Mouse (Mus musculus): Measurements from ENCODE around the gene Zfp217. TPM values are rescaled to one million over a fixed set of nuclear protein-coding genes. Genes with fewer than 3 reads are reported as not detected.

The Zfp217 gene
- polyA plus RNA-seq, 1 experiment from 2014 or later: 4.5 TPM

GRCm38 (mm10) chr2:170131981-170132460, 15.9 kb downstream of the Zfp217 start:
- H3K27me3 ChIP-seq: no peaks in the 10 kb centered on the region
- no peaks in the 10 kb centered on the region for H3K9me3 ChIP-seq
- WGBS: 6% methylated on average over 10 of the region's 10 CpGs
- ATAC-seq (ENCODE audit: insufficient number of reproducible peaks, insufficient read depth, low FRiP score, low TSS enrichment): no peak
- H3K4me1 ChIP-seq: peaks cover 39% of the 10 kb centered on the region
- no peaks in the 10 kb centered on the region for H3K36me3 ChIP-seq
- peak overlapping the region; percentile 92 for H3K4me3 ChIP-seq
- no peak overlapping the region for H3K27ac ChIP-seq
- peak overlapping the region; percentile 61 for H3K4me2 ChIP-seq (replicated peaks)
- no peak overlapping the region for H3K9ac ChIP-seq

- Histone ChIP-seq H3K4me1 (peaks cover 48% of the 10 kb centered on the region), H3K9ac (peak overlapping the region; percentile 99), H3K36me3 (no peaks in the 10 kb centered on the region), H3K9me3 (no peaks in the 10 kb centered on the region), H3K4me3 (peak overlapping the region; percentile 92), H3K4me2 (replicated peaks) (peak overlapping the region; percentile 61), H3K27me3 (no peaks in the 10 kb centered on the region), H3K27ac (peak overlapping the region; percentile 95)
- peak; percentile 80 for ATAC-seq (ENCODE audit: insufficient number of reproducible peaks, insufficient read depth, low FRiP score, low TSS enrichment)
- WGBS: under 1% methylated on average over 101 of the region's 122 CpGs
These were observed 16.9 kb downstream of the Zfp217 start for GRCm38 (mm10) chr2:170130780-170131645.

- Histone ChIP-seq H3K4me2 (replicated peaks) (peak overlapping the region; percentile 61), H3K36me3 (no peaks in the 10 kb centered on the region), H3K9me3 (no peaks in the 10 kb centered on the region), H3K4me3 (peak overlapping the region; percentile 92), H3K27ac (peak overlapping the region; percentile 95), H3K9ac (peak overlapping the region; percentile 99), H3K4me1 (peaks cover 52% of the 10 kb centered on the region), H3K27me3 (no peaks in the 10 kb centered on the region)
- peak; percentile 43 for ATAC-seq (ENCODE audit: insufficient number of reproducible peaks, insufficient read depth, low FRiP score, low TSS enrichment)
- under 1% methylated on average over 48 of the region's 48 CpGs for WGBS
These were observed 17.8 kb downstream of the Zfp217 start for GRCm38 (mm10) chr2:170129923-170130779.

GRCm38 (mm10) chr2:170129248-170129922, 18.5 kb downstream of the Zfp217 start:
- peak overlapping the region; percentile 92 for H3K4me3 ChIP-seq
- peaks cover 47% of the 10 kb centered on the region for H3K4me1 ChIP-seq
- no peaks in the 10 kb centered on the region for H3K27me3 ChIP-seq
- no peak overlapping the region; the same call in 1 of the 2 replicates for H3K9ac ChIP-seq
- no peaks in the 10 kb centered on the region for H3K9me3 ChIP-seq
- ATAC-seq (ENCODE audit: insufficient number of reproducible peaks, insufficient read depth, low FRiP score, low TSS enrichment): no peak
- H3K4me2 ChIP-seq (replicated peaks): peak overlapping the region; percentile 61
- WGBS: 11% methylated on average over 5 of the region's 5 CpGs
- no peaks in the 10 kb centered on the region for H3K36me3 ChIP-seq
- peak overlapping the region; percentile 95 for H3K27ac ChIP-seq

- H3K4me2 ChIP-seq (replicated peaks): peak overlapping the region; percentile 61
- H3K4me3 ChIP-seq: peak overlapping the region; percentile 20
- no peaks in the 10 kb centered on the region for H3K27me3 ChIP-seq
- 21% methylated on average over 7 of the region's 7 CpGs for WGBS
- H3K9me3 ChIP-seq: no peaks in the 10 kb centered on the region
- H3K4me1 ChIP-seq: peaks cover 45% of the 10 kb centered on the region
- H3K27ac ChIP-seq: peak overlapping the region; percentile 57; the same call in 1 of the 2 replicates
- ATAC-seq (ENCODE audit: insufficient number of reproducible peaks, insufficient read depth, low FRiP score, low TSS enrichment): no peak
- 0 out of 2 replicates have a peak overlapping the region, but pooled peaks have one; percentile 10 for H3K9ac ChIP-seq
- H3K36me3 ChIP-seq: peaks cover 6% of the 10 kb centered on the region; the same call in 1 of the 2 replicates
These were observed 19.2 kb downstream of the Zfp217 start for GRCm38 (mm10) chr2:170128461-170129247.

- Histone ChIP-seq H3K4me1 (peaks cover 42% of the 10 kb centered on the region), H3K36me3 (peaks cover 15% of the 10 kb centered on the region; the same call in 1 of the 2 replicates), H3K9me3 (no peaks in the 10 kb centered on the region), H3K27me3 (no peaks in the 10 kb centered on the region), H3K4me3 (no peak overlapping the region), H3K9ac (no peak overlapping the region), H3K4me2 (replicated peaks) (no peak overlapping the region), H3K27ac (no peak overlapping the region; the same call in 1 of the 2 replicates)
- WGBS: 41% methylated on average over 3 of the region's 3 CpGs
- no peak for ATAC-seq (ENCODE audit: insufficient number of reproducible peaks, insufficient read depth, low FRiP score, low TSS enrichment)
These were observed 20.4 kb downstream of the Zfp217 start for GRCm38 (mm10) chr2:170127523-170127922.

GRCm38 (mm10) chr2:170126266-170126665, 21.6 kb downstream of the Zfp217 start:
- no peaks in the 10 kb centered on the region for H3K27me3 ChIP-seq
- H3K36me3 ChIP-seq: peaks cover 16% of the 10 kb centered on the region; the same call in 1 of the 2 replicates
- no peak for ATAC-seq (ENCODE audit: insufficient number of reproducible peaks, insufficient read depth, low FRiP score, low TSS enrichment)
- H3K4me3 ChIP-seq: no peak overlapping the region
- no peak overlapping the region for H3K27ac ChIP-seq
- H3K4me1 ChIP-seq: peaks cover 42% of the 10 kb centered on the region
- no peaks in the 10 kb centered on the region for H3K9me3 ChIP-seq
- H3K4me2 ChIP-seq (replicated peaks): no peak overlapping the region
- H3K9ac ChIP-seq: no peak overlapping the region
- 85% methylated on average over 1 of the region's 1 CpGs for WGBS

GRCm38 (mm10) chr2:170122197-170122596, 25.7 kb downstream of the Zfp217 start:
- ATAC-seq (ENCODE audit: insufficient number of reproducible peaks, insufficient read depth, low FRiP score, low TSS enrichment): no peak
- WGBS: 82% methylated on average over 7 of the region's 7 CpGs
- peaks cover 55% of the 10 kb centered on the region for H3K36me3 ChIP-seq

GRCm38 (mm10) chr2:170120139-170121027, 27.5 kb downstream of the Zfp217 start:
- H3K4me2 ChIP-seq (replicated peaks): no peak overlapping the region
- 89% methylated on average over 19 of the region's 19 CpGs for WGBS
- peaks cover 58% of the 10 kb centered on the region for H3K36me3 ChIP-seq
- no peaks in the 10 kb centered on the region for H3K9me3 ChIP-seq
- ATAC-seq (ENCODE audit: insufficient number of reproducible peaks, insufficient read depth, low FRiP score, low TSS enrichment): no peak
- no peak overlapping the region for H3K4me3 ChIP-seq
- no peak overlapping the region for H3K27ac ChIP-seq
- no peak overlapping the region for H3K9ac ChIP-seq
- H3K4me1 ChIP-seq: peaks cover 13% of the 10 kb centered on the region; the same call in 1 of the 2 replicates
- no peaks in the 10 kb centered on the region for H3K27me3 ChIP-seq

More at GRCm38 (mm10) chr2:170122197-170122596, 25.7 kb downstream of the Zfp217 start:
- H3K4me3 ChIP-seq: no peak overlapping the region
- H3K9me3 ChIP-seq: no peaks in the 10 kb centered on the region
- H3K9ac ChIP-seq: no peak overlapping the region
- no peak overlapping the region for H3K27ac ChIP-seq
- H3K27me3 ChIP-seq: no peaks in the 10 kb centered on the region
- H3K4me2 ChIP-seq (replicated peaks): no peak overlapping the region
- H3K4me1 ChIP-seq: peaks cover 27% of the 10 kb centered on the region
